Mouse (Mus musculus) neural tube, postnatal 0 days (tissue): Measurements from ENCODE around the gene Fbxo24. TPM values are rescaled to one million over a fixed set of nuclear protein-coding genes. Genes with fewer than 3 reads are reported as not detected.

Experiments used
- polyA plus RNA-seq: library from polyadenylated mRNA; unstranded; fragments of >200 nt; fragmentation: Nextera tagmentation; extraction: Ambion mirVana; gene quantifications from 2 replicates; pipeline ENCODE4 v1.2.1, GENCODE M21; 2015

Gene Fbxo24
- polyA plus RNA-seq = 0.14 TPM in 1 of 2 replicates, not detected in the other

DNA sequence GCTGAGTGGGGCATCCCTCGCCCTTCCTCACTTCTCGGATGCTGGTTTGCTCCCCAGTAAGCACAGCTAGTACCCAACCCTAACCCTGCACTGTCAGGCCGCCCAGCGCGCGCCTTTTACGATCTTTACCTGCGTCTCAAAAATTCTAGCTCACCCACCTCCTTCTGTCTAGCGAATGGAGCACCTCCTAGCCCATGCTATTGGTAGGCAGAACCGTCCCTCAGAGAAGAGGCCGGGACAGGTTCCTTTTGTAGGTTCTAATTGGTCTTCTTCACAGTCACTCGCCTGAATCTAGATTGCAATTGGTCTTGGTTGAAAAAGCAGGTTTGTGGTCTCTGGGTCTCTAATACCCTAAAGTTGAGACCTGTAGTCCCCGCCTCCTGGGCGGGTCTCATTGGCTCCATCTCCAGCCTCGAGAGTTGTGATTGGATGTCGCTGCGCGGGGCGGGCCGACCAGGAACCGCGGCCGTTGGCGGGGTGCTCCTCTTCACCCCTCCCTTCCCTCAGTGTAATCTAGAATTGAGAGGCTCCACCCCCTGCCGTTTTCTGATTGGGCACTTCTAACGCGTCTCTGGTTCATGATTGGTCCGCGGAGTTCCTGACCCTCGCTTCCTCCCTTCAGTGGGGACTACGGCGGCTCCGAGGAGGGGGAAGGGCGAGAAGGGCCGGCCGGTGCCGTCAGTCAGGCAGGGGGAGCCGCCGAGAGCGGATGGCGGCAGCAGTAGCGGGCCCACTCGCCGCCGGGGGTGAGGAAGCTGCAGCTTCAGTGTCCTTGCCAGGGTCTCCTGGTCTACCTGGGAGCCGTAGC is at the start of gene Fbxo24, which contains the start of the genes Lrch4 and Gm20605:
Gene Fbxo24, minus strand, starts transcription at position 505 of the 808 bp plus-strand sequence.
Gene Lrch4, plus strand, starts transcription at position 624 of the 808 bp plus-strand sequence.
Gene Gm20605, plus strand, starts transcription at position 678 of the 808 bp plus-strand sequence.

GRCm38 (mm10) chr5:137645652-137646091 is 16.9 kb upstream of the Fbxo24 start, which contains the start of gene Irs3:
TSS of gene Irs3 (minus strand) at chr5:137645714.

GRCm38 (mm10) chr5:137641054-137641453 is 12.3 kb upstream of the Fbxo24 start, which contains the start of gene Sap25:
TSS of gene Sap25 (plus strand) at chr5:137641334.

DNA sequence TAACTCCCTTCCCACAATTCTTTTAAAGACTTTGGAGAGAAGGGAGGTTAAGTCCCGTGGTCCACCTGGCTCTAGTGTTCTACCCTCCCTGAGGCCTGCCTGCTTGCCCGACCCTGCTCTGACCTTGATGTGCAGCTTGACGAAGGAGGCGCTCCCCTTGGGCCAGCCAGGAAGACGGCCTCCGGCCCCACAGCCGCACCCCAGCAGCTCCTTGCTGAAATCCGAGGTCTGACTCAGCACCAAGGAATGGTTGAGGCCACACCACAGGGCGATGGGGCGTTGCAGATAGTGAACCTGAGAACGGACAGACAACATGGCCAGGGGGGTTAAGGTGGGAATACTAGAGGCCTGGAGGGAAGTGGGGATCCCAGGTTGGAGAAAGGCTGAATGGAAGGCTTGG is 15.3 kb downstream of the Fbxo24 start, which contains the start of gene Pcolce:
Gene Pcolce, minus strand, starts transcription at position 235 of the 400 bp plus-strand sequence.

DNA sequence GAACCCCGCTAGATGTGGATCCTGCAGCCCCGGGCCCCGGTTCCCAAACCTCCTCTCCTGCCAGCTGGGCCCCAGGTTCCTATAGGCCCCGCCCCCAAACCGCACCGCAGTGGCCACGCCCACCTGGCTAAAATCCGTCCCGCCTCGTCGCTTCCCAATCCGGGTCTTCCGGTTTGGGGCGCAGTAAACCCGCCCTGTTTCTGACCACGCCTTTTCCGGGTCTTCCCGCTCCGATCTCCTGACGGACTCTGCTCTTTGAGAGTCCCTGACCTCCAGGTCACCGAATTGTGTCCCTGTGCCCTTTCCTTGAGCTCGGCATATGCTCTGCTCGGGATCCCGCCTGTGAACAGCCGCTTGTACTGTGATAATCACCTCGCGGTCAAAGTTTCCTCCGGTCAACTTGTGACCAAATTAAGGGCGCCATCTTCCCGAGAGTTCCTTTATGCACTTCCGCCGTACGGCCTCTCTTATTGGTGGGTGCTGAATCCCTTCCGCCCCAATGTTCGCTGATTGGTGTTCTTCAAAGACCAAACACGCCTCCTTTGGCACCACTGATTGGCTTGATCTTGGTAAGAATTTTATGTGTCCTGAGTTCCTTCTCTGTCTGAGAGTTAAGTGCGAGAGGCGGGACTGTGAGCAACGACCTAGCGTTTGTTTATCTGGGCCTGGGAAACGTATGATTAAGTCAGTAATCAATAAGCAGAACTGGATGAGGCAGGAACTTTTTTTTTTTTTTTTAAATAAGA is 28.0 kb downstream of the Fbxo24 start, which contains the start of gene Mospd3:
Gene Mospd3, minus strand, starts transcription at position 440 of the 746 bp plus-strand sequence.

GRCm38 (mm10) chr5:137569665-137570064 is 59.1 kb downstream of the Fbxo24 start, which contains the start of gene Tfr2:
TSS of gene Tfr2 (plus strand) at chr5:137569840.

Other genes starting within 250 kb of the Fbxo24 start
- 0.14 and 0.22 TPM in 2 replicates for gene Zan, start 151.9 kb downstream of the Fbxo24 start, polyA plus RNA-seq
- gene Pop7, start 126.5 kb downstream of the Fbxo24 start, polyA plus RNA-seq = 85.2 and 85.8 TPM in 2 replicates
- 14.3 and 16.3 TPM in 2 replicates for gene Gigyf1, start 110.5 kb downstream of the Fbxo24 start, polyA plus RNA-seq
- not detected in 2 replicates for gene Epo, start 95.8 kb downstream of the Fbxo24 start, polyA plus RNA-seq
- 624 and 644 TPM in 2 replicates for gene Gnb2, start 95.5 kb downstream of the Fbxo24 start, polyA plus RNA-seq
- 159 and 196 TPM in 2 replicates for gene Actl6b, start 75.5 kb downstream of the Fbxo24 start, polyA plus RNA-seq
- 9.2 and 12.8 TPM in 2 replicates for gene Tfr2, start 59.2 kb downstream of the Fbxo24 start, polyA plus RNA-seq
- 95.2 and 98.7 TPM in 2 replicates for gene Mospd3, start 27.9 kb downstream of the Fbxo24 start, polyA plus RNA-seq
- gene Pcolce, start 15.2 kb downstream of the Fbxo24 start, polyA plus RNA-seq = 52.0 and 67.0 TPM in 2 replicates
- 17.9 and 18.3 TPM in 2 replicates for gene Lrch4, start 119 bp upstream of the Fbxo24 start, polyA plus RNA-seq
- gene Gm20605, start 173 bp upstream of the Fbxo24 start, polyA plus RNA-seq = 2.6 and 5.1 TPM in 2 replicates
- gene Sap25, start 12.3 kb upstream of the Fbxo24 start, polyA plus RNA-seq = 3.2 and 4.3 TPM in 2 replicates
- gene Irs3, start 16.7 kb upstream of the Fbxo24 start, polyA plus RNA-seq = 0.13 and 0.28 TPM in 2 replicates
- 23.7 and 24.8 TPM in 2 replicates for gene Agfg2, start 55.7 kb upstream of the Fbxo24 start, polyA plus RNA-seq
- gene Nyap1, start 112.6 kb upstream of the Fbxo24 start, polyA plus RNA-seq = 26.4 and 29.9 TPM in 2 replicates
- 413 and 448 TPM in 2 replicates for gene Tsc22d4, start 116.7 kb upstream of the Fbxo24 start, polyA plus RNA-seq
- 53.2 and 55.8 TPM in 2 replicates for gene Ppp1r35, start 149.8 kb upstream of the Fbxo24 start, polyA plus RNA-seq
- gene Mepce, start 158.7 kb upstream of the Fbxo24 start, polyA plus RNA-seq = 14.7 and 15.7 TPM in 2 replicates
- 9.2 and 10.5 TPM in 2 replicates for gene Zcwpw1, start 158.8 kb upstream of the Fbxo24 start, polyA plus RNA-seq
- 0.58 and 0.71 TPM in 2 replicates for gene Pilra, start 207.3 kb upstream of the Fbxo24 start, polyA plus RNA-seq
- 0.28 TPM in 1 of 2 replicates, not detected in the other for gene Pilrb1, start 229.1 kb upstream of the Fbxo24 start, polyA plus RNA-seq
- gene Pilrb2, start 242.8 kb upstream of the Fbxo24 start, polyA plus RNA-seq = not detected in 2 replicates